Mouse (Mus musculus) embryonic facial prominence, embryonic 15.5 days (tissue): ENCODE data around the gene Tescl. TPM values are rescaled to one million over a fixed set of nuclear protein-coding genes. Genes with fewer than 3 reads are reported as not detected.

Experiments
- ATAC-seq: fragments of 200-750 bp; cut with Nextera tagmentation; 2 replicates; pipeline ENCODE4 v1.8.0; 2017; ENCODE audit warnings: low read depth, moderate TSS enrichment; ENCODE audit not compliant: insufficient number of reproducible peaks, low FRiP score, low TSS enrichment
- H3K27ac ChIP-seq: fragments of 300-500 bp; sonication (generic); replicated peaks from 2 replicates; pipeline ENCODE4 v1.5.1; 2015; ENCODE audit warnings: mild to moderate bottlenecking, inconsistent platforms
- H3K27me3 ChIP-seq: fragments of 300-500 bp; sonication (generic); 2 replicates; pipeline ENCODE4 v1.6.1; 2015; ENCODE audit warnings: inconsistent platforms
- H3K36me3 ChIP-seq: fragments of 300-500 bp; sonication (generic); 2 replicates; pipeline ENCODE4 v1.6.1; 2015; ENCODE audit warnings: mild to moderate bottlenecking, inconsistent platforms
- H3K4me1 ChIP-seq: fragments of 300-500 bp; sonication (generic); 2 replicates; pipeline ENCODE4 v1.6.1; 2015; ENCODE audit warnings: inconsistent platforms
- H3K4me2 ChIP-seq: fragments of 300-500 bp; sonication (generic); replicated peaks from 2 replicates; pipeline ENCODE4 v1.6.1; 2015; ENCODE audit warnings: mild to moderate bottlenecking, inconsistent platforms
- H3K4me3 ChIP-seq: fragments of 300-500 bp; sonication (generic); replicated peaks from 2 replicates; pipeline ENCODE4 v1.5.1; 2015; ENCODE audit warnings: mild to moderate bottlenecking, inconsistent platforms
- H3K9ac ChIP-seq: fragments of 300-500 bp; sonication (generic); 2 replicates; pipeline ENCODE4 v1.6.1; 2015; ENCODE audit warnings: inconsistent platforms
- H3K9me3 ChIP-seq: fragments of 300-500 bp; sonication (generic); replicated peaks from 2 replicates; pipeline ENCODE4 v1.6.1; 2016; ENCODE audit warnings: inconsistent platforms
- WGBS: fragments of 180-500 bp; shearing (Covaris S2); methylation state at CpG from one replicate; pipeline ENCODE4 v1.1.7; 2015; 5-methylcytosine and 5-hydroxymethylcytosine counted together
- polyA plus RNA-seq: library from polyadenylated mRNA; unstranded; fragments of >200 nt; fragmentation: Nextera tagmentation; extraction: Ambion mirVana; gene quantifications from 2 replicates; pipeline ENCODE4 v1.2.1, GENCODE M21; 2015

The Tescl gene
- not detected in 2 replicates for polyA plus RNA-seq

DNA sequence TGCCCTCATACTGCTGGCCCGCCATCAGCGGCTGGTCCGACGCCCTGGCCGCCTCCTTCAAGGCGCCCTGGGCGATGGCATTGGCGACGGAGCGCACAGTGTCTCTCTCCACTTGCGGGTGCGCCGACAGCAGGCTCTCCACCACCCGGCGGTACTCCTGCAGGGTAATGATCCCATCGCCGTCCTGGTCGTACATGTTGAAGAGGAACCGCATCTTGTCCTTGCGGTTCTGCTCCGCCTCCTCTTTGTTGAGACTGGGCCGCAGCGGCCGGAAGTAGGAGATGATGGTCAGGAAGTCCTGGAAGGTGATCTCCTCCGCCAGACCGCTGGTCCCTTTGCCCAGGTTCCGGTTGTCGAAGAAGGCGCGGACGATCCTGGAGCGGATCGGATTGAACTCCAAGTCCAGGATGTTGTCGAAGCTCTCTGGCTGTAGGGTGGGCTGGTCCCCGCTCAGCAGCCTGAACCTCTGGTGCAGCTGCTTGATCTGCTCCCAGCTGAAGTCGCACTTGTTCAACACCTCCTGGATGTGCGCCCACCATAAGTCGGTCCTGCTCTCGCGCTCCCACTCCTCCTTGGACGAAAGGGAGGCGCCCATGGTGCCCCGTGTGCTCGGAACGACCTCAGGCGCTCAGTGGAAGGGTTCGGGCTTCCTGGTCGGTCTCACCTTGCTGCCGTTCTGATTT, at the start of gene Tescl:
Tescl (minus strand) TSS at position 633 of the 683 bp plus-strand sequence.
- Histone ChIP-seq H3K27ac (no peak within 1 kb of the TSS), H3K4me1 (no peaks in the 10 kb centered on the region), H3K9me3 (no peaks in the 10 kb centered on the region), H3K27me3 (peaks cover 17% of the 10 kb centered on the region), H3K36me3 (no peaks in the 10 kb centered on the region), H3K9ac (no peak within 1 kb of the TSS), H3K4me2 (no peak within 1 kb of the TSS), H3K4me3 (no peak within 1 kb of the TSS)
- 45% methylated on average over 49 of the region's 49 CpGs for WGBS
- ATAC-seq, result no peak

- Histone ChIP-seq H3K4me2 (no peak overlapping the region), H3K9ac (no peak overlapping the region), H3K36me3 (no peaks in the 10 kb centered on the region), H3K4me3 (no peak overlapping the region), H3K4me1 (peaks cover 18% of the 10 kb centered on the region), H3K27me3 (no peaks in the 10 kb centered on the region), H3K27ac (no peak overlapping the region), H3K9me3 (no peaks in the 10 kb centered on the region)
- WGBS, result 62% methylated on average over 16 of the region's 16 CpGs
- ATAC-seq, result no peak
Observed at GRCm38 (mm10) chr7:24382730-24383372, 49.1 kb upstream of the Tescl start.

DNA sequence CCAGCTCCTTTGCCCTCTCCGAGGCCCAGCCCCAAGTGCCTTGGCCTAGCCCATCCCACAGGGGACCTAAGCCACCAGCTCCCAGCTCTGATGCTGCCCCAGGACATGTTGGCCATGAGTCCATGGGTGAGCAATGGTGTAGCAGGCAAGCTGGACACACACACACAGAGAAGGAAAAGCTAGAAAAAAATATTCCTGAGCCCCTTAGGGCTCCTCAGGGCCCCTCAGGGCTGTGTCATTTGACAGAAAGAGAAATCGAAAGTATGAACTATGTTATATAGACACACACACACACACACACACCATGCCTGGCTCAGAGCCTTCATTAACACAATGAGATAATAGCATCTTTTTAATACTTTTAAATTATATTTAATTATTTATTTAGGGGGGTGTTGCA, 46.6 kb upstream of the Tescl start:
- WGBS, result 49% methylated on average over 2 of the region's 2 CpGs
- H3K9me3 ChIP-seq, result no peaks in the 10 kb centered on the region
- H3K4me1 ChIP-seq, result peaks cover 28% of the 10 kb centered on the region
- no peaks in the 10 kb centered on the region for H3K36me3 ChIP-seq
- H3K4me2 ChIP-seq, result no peak overlapping the region
- ATAC-seq, result no peak
- H3K9ac ChIP-seq, result no peak overlapping the region
- H3K4me3 ChIP-seq, result no peak overlapping the region
- 0 out of 2 replicates have a peak, but pooled peaks cover 10% of the 10 kb centered on the region for H3K27me3 ChIP-seq
- H3K27ac ChIP-seq, result no peak overlapping the region

DNA sequence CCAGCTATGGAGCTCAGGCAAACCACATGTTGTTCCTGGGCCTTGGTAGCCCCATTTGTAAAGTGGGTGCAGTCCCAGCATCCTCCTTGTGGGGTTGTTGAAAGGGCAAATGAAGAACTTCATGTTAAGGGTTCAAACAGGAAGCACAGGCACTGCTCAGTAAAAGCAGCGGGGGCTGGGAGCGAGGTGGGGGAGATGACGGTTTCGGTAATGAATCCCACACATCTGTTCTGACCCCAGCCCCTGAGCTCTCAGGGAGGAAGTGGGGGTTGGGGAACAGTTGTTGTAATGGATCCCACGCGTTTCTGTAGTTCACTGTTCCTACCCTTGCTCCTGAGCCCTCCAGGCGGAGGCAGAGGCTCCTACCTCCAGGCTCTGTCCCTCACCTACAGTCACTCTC, 46.2 kb upstream of the Tescl start:
- Histone ChIP-seq H3K9ac (no peak overlapping the region), H3K4me2 (no peak overlapping the region), H3K27ac (no peak overlapping the region)

DNA sequence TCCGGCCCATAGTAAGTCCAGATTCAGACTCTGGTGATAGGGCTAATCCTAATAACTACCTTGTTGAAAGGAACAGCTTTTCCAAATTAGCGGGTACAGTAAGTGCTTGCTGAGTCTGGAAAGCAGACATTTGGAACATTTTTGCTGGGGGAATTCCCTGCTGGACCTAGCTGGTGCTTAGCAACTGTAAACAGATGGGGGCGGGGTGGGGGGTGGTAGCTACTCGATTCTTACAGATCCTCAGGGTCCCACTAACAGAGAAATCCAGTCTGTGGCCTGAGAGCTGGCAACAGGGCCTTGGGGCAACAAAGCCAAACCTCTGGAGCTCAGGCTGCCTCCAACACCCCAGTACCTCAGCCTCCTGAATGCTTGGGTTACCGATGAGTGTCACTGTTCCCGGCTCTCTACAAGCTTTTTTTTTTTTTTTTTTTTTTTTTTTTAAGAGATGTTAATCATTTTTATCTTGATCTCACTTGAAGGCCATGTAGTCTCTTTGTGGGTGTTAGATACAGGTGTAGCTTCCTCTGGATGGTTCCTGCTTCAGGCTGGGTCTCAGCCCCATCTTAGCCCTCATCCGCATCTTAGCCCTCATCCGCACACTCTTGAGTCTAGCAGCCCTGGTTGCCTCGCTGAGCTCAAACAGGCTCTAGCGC, 44.4 kb upstream of the Tescl start:
- Histone ChIP-seq H3K9me3 (no peaks in the 10 kb centered on the region), H3K4me2 (no peak overlapping the region), H3K36me3 (no peaks in the 10 kb centered on the region), H3K9ac (no peak overlapping the region), H3K4me3 (no peak overlapping the region), H3K4me1 (peaks cover 33% of the 10 kb centered on the region), H3K27ac (no peak overlapping the region), H3K27me3 (0 out of 2 replicates have a peak, but pooled peaks cover 10% of the 10 kb centered on the region)
- WGBS, result 46% methylated on average over 10 of the region's 10 CpGs
- no peak for ATAC-seq

More for the DNA sequence above, 46.2 kb upstream of the Tescl start:
- 0 out of 2 replicates have a peak, but pooled peaks cover 10% of the 10 kb centered on the region for H3K27me3 ChIP-seq
- no peaks in the 10 kb centered on the region for H3K36me3 ChIP-seq
- no peaks in the 10 kb centered on the region for H3K9me3 ChIP-seq
- no peak overlapping the region for H3K4me3 ChIP-seq
- 18% methylated on average over 7 of the region's 7 CpGs for WGBS
- no peak for ATAC-seq
- H3K4me1 ChIP-seq, result peaks cover 28% of the 10 kb centered on the region

- Histone ChIP-seq H3K9me3 (no peaks in the 10 kb centered on the region), H3K9ac (no peak overlapping the region), H3K27ac (no peak overlapping the region), H3K36me3 (no peaks in the 10 kb centered on the region), H3K27me3 (0 out of 2 replicates have a peak, but pooled peaks cover 10% of the 10 kb centered on the region), H3K4me1 (peaks cover 33% of the 10 kb centered on the region), H3K4me3 (peak overlapping the region; percentile 34), H3K4me2 (peak overlapping the region; percentile 53)
- 7% methylated on average over 49 of the region's 49 CpGs for WGBS
- ATAC-seq, result 0 out of 2 replicates have a peak, but pooled peaks have one; percentile 9
Observed at GRCm38 (mm10) chr7:24377091-24377865, 43.5 kb upstream of the Tescl start.

DNA sequence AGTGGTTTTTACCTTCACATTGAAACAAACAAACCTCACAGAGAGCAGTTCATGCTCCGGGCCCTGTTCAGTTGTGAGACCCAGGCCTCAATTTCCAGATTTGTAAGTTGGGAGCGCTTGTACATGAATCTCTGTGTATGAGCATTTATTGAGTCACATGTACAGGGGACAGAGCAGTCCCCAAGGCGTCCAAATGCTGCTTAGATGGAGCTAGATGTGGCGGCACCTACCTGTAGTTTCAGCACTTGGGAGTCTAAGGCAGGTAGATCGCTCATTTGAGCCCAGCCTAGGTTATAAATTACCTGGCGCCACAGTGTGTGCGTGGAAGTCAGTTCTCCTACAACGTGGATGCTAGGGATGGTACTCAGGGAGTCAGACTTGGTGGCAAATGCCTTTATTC, 42.7 kb upstream of the Tescl start:
- Histone ChIP-seq H3K36me3 (no peaks in the 10 kb centered on the region), H3K27me3 (0 out of 2 replicates have a peak, but pooled peaks cover 10% of the 10 kb centered on the region), H3K4me3 (no peak overlapping the region), H3K4me1 (peaks cover 33% of the 10 kb centered on the region), H3K27ac (no peak overlapping the region), H3K4me2 (0 out of 2 replicates have a peak overlapping the region, but pooled peaks have one; percentile 53), H3K9me3 (no peaks in the 10 kb centered on the region), H3K9ac (no peak overlapping the region)
- no peak for ATAC-seq
- WGBS, result 86% methylated on average over 8 of the region's 8 CpGs

DNA sequence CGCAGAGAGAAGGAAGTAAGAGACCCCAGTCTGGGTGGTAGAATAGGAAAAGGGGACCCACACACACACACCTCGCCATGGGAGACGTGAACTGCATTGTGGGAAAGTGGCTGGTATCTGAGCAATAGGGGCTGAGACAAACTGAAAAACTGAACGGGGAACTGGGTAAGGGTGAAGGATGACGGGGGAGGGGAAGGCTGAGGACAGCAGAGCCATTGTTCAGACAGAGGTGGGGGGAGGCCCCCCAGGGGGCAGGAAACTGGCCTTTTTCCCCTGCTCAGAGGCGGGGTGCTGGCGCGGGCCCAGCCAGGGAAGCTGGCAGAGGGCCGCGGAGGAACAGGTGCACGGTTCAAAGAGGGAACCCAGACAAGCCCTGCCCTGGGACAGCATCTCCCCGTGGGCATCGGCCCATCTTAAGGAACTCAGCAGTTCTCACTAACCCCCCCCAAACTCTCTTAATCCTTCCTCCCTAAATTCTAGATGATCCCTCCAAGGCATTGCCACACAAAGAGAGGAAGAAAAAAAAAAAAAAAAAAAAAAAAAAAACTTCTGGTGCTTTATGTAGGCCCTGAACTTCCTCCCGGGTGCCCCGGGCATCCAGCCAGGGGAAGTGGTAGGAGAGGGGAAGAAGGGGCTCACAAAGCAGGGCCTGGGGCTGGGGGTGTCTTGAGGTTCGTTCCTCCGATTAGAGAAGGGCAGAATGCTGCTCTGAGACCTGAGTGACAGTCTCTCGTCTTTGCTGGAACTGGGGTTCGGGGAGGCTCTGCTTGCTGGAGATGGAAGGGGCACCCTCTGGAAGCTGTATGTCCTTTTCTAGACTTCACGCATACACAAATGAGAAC, 40.0 kb upstream of the Tescl start:
- WGBS, result 24% methylated on average over 20 of the region's 20 CpGs
- Histone ChIP-seq H3K9ac (no peak overlapping the region), H3K4me2 (no peak overlapping the region), H3K27me3 (0 out of 2 replicates have a peak, but pooled peaks cover 10% of the 10 kb centered on the region), H3K9me3 (no peaks in the 10 kb centered on the region), H3K27ac (no peak overlapping the region), H3K36me3 (no peaks in the 10 kb centered on the region), H3K4me1 (peaks cover 36% of the 10 kb centered on the region), H3K4me3 (no peak overlapping the region)
- no peak for ATAC-seq

- Histone ChIP-seq H3K36me3 (no peaks in the 10 kb centered on the region), H3K27me3 (0 out of 2 replicates have a peak, but pooled peaks cover 10% of the 10 kb centered on the region), H3K4me2 (no peak overlapping the region), H3K4me1 (peaks cover 30% of the 10 kb centered on the region), H3K27ac (no peak overlapping the region), H3K9me3 (no peaks in the 10 kb centered on the region), H3K4me3 (no peak overlapping the region), H3K9ac (no peak overlapping the region)
- WGBS, result 70% methylated on average over 4 of the region's 4 CpGs
- no peak for ATAC-seq
Observed at GRCm38 (mm10) chr7:24372786-24373185, 39.0 kb upstream of the Tescl start.

DNA sequence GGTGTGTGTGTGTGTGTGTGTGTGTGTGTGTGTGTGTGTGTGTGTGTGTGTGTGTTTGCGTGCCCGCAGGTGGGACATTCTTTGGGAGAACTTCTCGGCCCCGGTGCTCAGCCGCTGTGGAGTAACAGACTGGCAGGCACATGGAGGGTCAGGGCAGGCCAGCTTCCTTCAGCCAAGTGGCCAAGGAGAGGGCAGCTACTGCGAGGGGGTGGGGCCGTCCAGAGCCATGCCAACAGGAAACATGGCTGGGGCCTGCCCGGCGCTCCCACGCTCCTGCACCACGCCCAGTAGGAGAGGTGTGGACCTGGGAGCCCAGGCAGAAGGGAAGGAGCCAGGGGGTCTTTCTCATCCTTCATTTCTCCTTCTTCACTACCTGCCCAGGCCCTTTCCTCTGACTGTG, 38.6 kb upstream of the Tescl start:
- no peaks in the 10 kb centered on the region for H3K9me3 ChIP-seq
- no peak overlapping the region for H3K9ac ChIP-seq
- H3K27me3 ChIP-seq, result 0 out of 2 replicates have a peak, but pooled peaks cover 7% of the 10 kb centered on the region
- no peak overlapping the region for H3K4me2 ChIP-seq
- ATAC-seq, result no peak
- no peaks in the 10 kb centered on the region for H3K36me3 ChIP-seq
- peaks cover 26% of the 10 kb centered on the region for H3K4me1 ChIP-seq
- H3K27ac ChIP-seq, result no peak overlapping the region
- no peak overlapping the region for H3K4me3 ChIP-seq
- 77% methylated on average over 11 of the region's 11 CpGs for WGBS
